Mouse (Mus musculus) mouse embryonic stem cell (cell line): ENCODE results near the gene Vcp.
"Not testable (repeated sequence)": the region's sequence is repeated elsewhere in the genome, so short reads cannot be mapped to it uniquely, and the experiment has no call there.

Experiments
- in situ Hi-C, 2 experiments: fragments of 300-500 bp; cut with MboI; formaldehyde crosslinking; loops; 1 replicate in 1 of 2; 3 replicates in 1 of 2; pipeline ENCODE4 v1.14.3; 2019 to 2020; ENCODE audit warnings: low sequenced_read_pairs in 2 of 2, low pct_unique_long_range_greater_than_20kb in 1 of 2, mixed read lengths in 1 of 2; ENCODE audit not compliant: unreplicated experiment in 1 of 2

The Vcp gene

DNA sequence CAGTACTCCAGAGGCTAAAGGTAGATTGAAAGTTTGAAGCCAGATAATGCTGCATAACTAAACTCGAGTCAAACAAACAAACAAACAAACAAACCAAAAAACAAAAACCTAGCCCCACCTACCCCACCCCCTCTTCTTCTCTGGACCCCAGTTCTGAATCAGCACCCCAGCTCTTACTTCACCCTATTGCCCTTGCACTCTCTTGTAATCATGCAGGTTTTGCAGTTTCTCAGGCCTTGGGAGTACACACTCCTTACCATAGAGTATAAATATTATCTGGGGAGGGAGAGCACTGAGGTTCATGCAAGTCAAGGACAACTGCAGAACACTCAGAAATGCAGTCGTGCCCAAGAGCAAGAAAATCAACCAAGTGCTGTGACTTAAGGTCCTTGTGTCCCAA is 965 bp upstream of the Vcp start:
- in situ Hi-C loops = no loop called here

DNA sequence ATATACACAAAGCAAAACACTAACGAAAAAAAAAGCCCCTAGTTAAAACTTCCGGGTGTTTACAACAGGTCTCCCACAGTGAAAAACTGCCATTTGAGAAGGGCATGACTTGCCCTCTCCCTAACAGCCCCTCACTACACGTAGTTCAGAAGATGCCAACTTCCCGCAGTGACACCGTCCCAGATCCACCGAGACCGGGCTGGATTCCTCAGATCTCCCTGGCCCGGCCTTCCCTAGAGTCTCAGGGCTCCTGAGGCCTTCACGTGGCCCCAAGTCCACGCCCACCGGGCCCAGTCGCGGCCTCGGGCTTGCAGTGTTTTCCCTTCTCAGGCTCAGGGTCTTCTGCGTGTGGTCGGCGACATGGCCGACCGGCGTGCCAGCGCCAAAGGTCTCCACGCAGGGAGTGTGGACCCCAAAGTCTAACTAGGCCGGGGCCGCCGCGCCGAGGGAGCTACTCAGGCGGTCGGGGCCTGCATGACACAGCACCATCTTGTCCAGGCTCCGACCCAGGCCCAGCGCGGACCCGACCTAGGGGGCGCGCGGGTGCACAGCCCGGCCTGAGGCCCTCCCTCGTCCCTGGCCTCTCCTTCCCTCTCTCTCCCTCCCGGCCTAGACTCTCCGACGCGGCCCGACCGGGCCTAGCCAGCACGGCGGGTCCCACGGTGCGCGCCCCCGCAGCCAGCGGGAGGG is 711 bp downstream of the Vcp start:
- in situ Hi-C loops = no loop called here

DNA sequence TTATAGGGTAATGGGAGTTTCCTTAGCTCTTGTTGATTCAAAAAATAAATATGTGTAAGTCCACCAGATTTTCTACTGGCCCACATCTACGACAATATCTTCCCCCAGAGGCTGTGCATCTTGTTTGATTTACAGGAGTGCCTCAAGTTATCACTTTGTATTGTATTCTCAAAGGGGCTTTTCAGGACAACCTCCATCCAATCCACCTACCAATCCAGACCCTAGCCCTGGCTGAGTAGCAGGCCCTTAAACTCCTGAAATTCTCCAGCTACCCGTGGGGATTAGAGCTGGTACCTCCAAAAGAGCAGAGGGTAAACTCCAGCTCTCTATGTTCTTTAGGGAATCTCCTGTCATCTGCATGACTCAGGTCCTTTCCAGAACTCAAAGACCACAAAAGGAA is 2.3 kb downstream of the Vcp start:
- in situ Hi-C loops = no loop called here

DNA sequence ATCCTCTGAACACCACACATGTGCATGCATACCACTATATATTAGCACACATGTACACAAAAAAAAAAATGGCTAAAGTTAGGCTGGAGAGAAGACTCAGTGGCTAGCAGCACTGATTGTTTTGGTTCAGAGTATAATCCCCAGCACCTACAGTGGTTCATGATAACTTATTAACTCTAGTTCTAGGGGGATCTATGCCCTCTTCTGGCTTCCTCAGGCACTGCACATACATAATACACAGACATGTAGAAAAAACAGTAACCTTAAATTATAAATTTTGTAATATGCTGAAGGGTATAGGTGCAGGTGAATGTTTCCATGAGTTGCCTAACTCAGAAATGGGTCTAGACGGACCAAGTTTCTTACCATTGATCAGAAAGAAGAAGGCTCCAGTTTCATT is 12.0 kb downstream of the Vcp start:
- in situ Hi-C loops = no loop called here

DNA sequence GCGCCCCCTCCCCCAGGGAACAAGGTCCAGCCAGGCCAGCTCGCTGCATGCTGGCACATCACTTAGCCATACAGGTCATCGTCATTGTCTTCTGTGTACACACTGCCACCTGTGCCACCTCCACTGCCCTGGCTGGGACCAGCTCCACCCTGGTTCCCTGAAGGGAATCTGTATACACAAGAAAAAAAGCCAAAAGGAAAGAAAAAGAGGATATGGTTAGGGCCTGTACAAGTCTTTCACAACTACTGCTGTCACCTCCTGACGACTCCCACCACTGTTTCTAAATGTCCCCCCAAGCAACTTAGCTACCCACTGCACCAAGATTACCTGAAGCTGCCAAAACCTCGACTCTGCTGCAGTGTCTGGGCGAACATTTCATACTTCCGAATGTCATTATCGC is 19.8 kb downstream of the Vcp start:
- in situ Hi-C loops = not testable (repeated sequence)

DNA sequence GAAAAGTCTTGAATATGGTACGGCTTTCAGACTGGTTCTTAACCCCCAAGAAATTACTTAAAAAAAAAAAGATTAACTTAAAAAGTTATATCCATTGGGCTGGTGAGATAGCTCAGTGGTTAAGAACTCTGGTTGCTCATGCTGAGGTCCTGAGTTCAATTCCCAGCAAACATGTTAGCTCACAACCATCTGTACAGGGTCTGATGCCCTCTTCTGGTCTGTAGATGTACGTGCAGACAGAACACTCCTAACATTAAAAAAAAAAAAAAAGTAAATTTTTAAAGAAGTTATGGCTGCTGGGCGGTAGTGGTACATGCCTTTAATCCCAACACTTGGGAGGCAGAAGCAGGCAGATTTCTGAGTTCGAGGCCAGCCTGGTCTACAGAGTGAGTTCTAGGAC is 22.2 kb downstream of the Vcp start:
- in situ Hi-C loops = no loop called here

DNA sequence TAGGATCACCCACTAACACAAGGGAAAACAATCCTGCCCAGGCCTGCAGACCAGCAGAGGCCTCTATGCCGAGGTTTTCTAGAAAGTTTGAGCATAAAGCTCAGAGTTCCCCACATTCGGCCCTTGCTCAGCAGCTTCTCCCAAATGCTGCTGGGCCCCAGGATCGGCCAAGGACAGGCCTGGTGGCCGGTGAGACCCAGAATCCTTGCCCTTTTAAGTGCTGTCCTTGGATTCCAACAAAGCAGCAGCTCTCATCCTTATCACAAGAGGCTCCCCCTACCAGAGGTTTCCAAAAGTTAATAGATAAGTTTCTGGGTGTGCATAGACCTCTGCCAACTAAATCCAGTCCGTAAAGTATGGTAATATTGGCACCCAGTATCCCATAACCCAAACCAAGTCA is 26.4 kb downstream of the Vcp start:
- in situ Hi-C loops = no loop called here

DNA sequence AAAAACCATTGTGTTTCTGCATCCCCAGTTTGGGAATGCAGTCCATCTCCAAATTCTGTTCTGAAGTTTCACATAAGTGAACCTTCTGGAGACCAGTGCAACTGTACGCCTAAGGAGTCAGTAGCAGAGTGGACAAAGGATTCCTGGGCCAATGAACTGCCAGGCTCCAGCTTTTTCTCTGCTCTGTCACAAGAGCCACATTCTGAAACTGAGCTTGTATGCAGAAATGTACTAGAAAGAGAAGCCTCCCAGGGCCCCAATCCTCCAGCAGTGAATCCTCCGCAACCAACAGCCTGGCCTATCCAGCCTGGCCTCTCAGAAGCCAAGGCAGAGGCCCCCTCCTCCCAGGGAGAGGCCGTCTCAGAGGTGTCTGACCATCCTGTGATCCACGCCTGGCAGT is 27.4 kb downstream of the Vcp start:
- in situ Hi-C loops = no loop called here

DNA sequence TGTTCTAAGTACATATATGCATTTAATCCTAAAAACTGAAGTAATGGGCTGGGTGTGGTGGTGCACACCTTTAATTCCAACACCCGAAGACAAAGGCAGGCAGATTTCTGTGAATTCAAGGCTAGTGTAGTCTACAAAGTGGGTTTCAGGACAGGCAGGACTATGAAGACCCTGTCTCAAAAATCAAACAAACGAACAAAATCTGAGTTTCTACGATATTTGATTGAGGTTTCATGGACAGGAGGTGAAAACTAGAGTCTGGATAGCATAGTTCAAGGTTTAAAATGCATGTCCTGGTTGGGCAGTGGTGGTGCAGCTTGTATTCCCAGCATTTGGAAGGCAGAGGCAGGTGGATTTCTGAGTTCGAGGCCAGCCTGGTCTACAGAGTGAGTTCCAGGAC is 31.0 kb downstream of the Vcp start, which contains the start of gene 1700022I11Rik:
1700022I11Rik (plus strand) TSS at position 301 of the 400 bp plus-strand sequence.
- in situ Hi-C loops = no loop called here

DNA sequence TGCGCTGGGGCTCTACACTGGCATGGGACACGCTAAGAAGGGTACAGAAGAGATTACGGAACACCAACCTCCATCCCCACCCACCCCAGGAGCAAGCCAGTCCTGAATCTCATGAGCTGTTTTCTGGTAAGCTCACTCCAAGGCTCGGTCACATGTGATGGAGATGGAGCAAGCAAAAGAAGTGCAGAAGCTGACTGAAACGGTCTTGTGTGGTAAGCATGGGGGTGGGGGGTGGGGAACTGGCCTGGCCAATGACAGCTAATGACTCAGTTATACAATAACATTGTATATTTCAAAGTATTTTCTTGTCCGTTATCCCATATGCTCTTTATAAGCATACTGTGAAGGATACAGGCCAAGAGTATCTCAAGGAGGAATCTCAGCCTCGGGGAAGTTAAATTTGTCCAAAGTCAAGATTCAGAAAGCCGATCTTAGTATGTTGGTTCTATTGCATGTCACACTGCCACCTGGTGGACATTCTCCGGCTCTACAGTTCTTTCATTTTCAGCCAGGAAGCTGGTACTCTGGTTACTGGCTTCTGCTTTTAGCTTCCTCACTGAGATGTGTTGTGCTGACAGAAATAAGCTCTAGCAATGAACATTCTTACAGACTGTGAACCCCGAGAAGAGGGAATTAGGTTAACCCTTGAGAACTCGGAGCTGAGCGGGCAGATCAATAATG is 35.1 kb downstream of the Vcp start:
- in situ Hi-C loops = no loop called here

DNA sequence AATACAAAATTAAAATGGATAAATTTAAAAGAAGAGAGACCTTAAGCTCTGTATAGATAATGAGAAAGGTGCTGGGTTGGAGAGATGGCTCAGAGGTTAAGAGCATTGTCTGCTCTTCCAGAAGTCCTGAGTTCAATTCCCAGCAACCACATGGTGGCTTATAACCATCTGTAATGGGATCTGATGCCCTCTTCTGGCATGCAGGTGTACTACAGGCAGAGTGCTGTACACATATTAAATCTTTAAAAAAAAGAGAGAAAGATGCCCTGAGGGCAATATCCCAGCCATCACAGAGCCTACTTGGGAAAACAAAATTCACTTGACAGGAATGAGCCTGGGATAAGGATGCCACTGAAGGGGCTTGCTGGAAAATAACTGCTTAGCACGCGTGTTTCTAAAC is 36.8 kb downstream of the Vcp start:
- in situ Hi-C loops = loop anchor here (5.0 kb wide), 2 partner anchors 86 to 91 kb away; partner anchors contain the start of gene Fam205c (in 1 of the 2)

DNA sequence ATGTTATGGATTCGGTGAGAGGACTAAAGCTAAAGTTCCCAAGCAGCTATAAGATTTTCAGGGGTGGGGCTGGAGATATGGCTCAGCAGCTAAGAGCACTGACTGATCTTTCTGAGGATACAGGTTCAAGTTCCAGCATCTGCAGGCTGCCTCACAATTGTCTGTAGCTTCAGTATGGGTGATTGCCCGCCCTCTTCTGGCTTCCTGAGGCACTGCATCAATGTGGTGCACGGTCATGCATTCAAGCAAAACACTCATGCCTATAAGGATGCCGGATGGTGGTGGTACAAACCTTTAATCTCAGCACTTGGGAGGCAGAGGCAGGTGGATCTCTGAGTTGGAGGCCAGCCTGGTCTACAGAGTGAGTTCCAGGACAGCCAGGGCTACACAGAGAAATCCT is 38.7 kb downstream of the Vcp start:
- in situ Hi-C loops = loop anchor here (5.0 kb wide), 2 partner anchors 84 to 89 kb away; partner anchors contain the start of gene Fam205c (in 1 of the 2)

DNA sequence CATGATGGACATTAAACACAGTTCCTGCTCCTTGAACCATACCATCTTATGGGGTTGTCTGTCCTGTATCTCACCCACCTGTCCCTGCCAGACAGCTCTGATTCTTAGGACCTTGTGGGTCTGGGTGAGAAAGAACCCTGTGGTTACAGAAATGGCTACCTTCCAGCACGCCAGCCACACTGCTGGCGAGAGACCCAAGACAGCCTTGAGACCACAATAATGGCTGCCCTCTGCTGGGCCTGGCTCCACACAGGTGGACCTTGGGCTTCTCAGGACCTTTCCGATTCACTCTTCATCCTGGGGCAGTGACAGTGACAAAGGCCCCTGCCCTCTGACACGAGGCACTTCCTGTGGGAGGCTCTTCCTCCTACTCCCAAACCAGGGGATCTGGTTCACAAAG is 40.9 kb downstream of the Vcp start:
- in situ Hi-C loops = no loop called here

DNA sequence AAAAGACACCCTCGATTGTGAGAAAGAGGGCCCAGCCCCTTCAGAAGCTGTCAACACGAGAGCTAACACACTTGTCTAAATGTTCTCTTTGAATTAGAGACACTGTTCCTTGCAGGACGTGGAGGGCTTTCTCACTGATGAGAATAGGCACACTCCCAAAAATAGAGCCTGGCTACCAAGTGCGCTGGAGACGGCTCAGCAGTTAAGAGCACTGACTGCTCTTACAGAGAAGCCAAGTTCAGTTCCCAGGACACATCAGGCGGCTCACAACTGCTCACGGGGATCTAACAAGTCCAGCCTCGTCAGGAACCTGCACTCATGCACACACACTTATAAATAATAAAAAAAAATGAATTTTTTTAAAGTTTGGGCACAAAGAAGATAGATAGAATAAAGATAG is 41.4 kb downstream of the Vcp start:
- in situ Hi-C loops = no loop called here

DNA sequence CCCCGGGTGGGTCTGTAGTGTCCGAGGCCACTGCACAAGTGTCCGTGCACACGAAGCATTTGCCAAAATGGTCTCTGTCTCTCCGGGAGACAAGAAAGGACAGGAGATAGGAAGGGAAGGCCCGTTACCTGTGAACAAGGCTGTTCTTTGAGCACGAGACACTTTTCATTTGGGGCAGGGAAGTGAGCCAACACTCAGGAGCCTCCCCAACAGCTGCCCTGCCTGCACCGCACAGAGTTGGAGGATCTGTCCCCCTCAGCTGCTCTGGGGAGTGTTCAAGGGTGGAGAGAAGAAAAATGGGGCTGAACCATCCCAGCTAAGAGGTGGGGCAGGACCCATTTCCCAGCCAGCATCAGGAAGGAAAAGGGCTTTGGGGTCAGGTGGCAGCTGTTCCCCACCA is 42.3 kb downstream of the Vcp start:
- in situ Hi-C loops = no loop called here

DNA sequence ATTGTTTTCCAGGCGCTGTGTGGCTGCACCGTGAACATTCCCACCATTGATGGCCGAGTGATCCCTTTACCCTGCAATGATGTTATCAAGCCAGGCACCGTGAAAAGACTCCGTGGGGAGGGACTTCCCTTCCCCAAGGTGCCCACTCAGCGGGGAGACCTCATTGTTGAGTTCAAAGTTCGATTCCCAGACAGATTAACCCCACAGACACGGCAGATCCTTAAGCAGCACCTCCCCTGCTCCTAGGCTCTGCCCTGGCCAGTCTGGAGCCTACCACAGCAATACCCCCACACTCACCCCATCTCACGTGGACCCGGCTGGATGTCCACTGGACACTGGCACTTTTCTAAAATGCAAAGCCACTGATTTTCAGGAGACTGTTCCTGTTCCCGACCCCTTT is 43.0 kb downstream of the Vcp start:
- in situ Hi-C loops = no loop called here

DNA sequence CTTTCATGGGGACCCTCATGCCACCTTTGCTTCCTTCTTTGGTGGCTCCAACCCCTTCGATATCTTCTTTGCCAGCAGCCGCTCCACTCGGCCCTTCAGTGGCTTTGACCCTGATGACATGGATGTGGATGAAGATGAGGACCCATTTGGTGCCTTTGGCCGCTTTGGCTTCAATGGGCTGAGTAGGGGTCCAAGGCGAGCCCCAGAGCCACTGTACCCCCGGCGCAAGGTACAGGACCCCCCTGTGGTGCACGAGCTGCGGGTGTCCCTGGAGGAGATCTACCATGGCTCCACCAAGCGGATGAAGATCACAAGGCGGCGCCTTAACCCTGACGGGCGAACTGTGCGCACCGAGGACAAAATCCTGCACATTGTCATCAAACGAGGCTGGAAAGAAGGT is 43.7 kb downstream of the Vcp start:
- in situ Hi-C loops = no loop called here

DNA sequence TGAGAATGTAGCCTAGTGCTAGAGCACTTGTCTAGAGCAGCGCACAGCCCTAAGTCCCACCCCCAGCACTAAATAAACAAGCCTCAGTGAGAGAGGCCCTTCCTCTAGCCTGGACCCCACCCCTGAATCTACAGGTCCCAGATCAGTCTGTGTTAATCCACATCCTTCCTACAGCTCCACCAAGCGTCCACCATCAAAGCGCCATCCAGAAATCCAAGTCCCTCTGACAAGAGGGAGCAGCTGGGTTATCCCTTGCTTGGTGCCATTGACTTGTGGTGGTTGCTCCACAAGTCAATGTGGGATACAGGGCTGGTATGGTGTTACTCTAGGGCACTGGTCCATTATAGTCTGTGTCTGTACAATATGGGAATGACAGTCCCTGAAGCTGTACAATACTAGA is 45.1 kb downstream of the Vcp start:
- in situ Hi-C loops = no loop called here

DNA sequence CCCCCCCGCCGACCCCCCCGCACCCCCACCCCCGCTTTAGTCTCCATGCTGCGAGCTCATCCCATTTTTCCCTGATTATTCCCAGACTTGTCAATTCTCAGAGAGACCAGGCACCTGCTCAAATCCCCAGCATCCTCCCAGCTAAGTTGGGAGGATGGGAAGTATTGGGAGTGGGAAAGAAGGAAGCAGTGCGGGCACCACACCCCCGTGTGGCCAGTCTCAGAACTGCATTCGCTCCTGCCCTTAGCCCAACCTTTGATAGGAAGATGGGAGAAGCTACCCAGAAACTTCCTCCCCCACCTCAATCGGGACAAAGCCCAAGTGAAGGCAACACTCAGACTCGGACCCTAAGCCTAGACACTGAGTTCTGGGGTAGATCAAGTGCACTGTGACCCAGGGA is 46.0 kb downstream of the Vcp start:
- in situ Hi-C loops = no loop called here

DNA sequence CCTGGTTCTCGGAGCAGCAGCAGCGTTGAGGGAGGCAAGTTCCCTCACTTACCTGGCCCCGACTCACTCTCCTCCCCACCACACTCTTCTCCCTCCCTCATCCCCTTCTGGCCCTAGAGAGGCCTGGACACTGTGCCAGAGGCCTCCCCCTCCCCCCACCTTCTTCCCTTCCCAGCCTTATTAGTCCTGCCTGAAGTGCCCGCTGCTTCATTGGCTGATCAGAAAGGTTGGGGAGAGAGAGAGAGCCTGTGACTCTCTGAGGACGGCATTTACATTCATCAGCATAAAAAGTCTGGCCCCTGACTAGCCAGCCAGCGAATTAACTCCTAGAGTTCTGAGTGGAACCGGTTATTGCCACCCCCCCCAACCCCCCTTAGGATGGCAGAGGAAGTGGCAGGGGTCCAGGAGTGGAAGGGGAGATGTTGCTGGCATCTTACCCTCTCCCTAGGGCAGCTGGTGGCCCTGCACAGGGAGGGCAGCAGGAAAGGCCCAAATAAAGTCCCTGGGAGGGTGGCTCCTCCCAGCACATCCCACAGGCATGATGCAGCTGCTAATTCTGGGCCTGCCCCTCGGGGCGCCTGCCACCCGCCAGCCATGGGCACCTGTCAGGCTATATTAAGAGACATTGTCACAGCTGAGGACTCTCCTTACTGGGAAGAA is 46.7 kb downstream of the Vcp start:
- in situ Hi-C loops = no loop called here
